Mouse (Mus musculus) left cerebral cortex, postnatal 14 days (tissue): Measurements from ENCODE around the gene Zfp872. TPM values are rescaled to one million over a fixed set of nuclear protein-coding genes. Genes with fewer than 3 reads are reported as not detected.
"Not testable (repeated sequence)": the region's sequence is repeated elsewhere in the genome, so short reads cannot be mapped to it uniquely, and the experiment has no call there.

Experiments used
- DNase-seq, 2 experiments: peaks; one replicate each; pipeline ENCODE4 v3.0.0; 2021 to 2022; ENCODE audit warnings: low spot score in 2 of 2, mixed read lengths in 1 of 2
- intact Hi-C: fragments of 180-260 bp; cut with DNase I; formaldehyde crosslinking; loops from one replicate; pipeline ENCODE4 v1.15.1; 2025
- total RNA-seq, 2 experiments: library from RNA; stranded (reverse); gene quantifications; 2 replicates each; pipeline ENCODE4 v1.2.3; 2021

The Zfp872 gene
- total RNA-seq, 2 experiments from 2014 or later = 0.24 TPM; not detected in 1

- DNase-seq = no peak
- intact Hi-C loops = no loop called here
Observed at GRCm38 (mm10) chr9:22165964-22166363, 21.9 kb upstream of the Zfp872 start.

DNA sequence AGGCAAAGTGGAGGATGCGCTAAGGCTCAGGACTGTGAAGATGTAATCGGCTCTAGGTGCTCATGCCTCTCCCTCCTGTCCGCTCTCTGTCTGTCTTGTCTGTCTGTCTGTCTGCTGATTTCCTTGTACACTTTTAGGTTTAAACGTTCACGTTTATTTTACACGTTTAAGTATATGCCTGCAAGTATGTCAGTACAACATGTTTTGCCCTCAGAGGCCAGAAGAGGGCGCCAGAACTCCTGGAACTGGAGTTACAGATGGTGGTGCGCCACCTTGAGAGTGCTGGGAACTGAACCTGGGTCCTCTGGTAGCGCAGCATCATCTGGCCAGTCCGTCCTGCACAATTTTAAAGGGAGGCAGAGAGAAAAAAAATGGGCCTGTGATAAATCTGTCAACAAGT is 21.2 kb upstream of the Zfp872 start:
- DNase-seq = no peak
- intact Hi-C loops = no loop called here

DNA sequence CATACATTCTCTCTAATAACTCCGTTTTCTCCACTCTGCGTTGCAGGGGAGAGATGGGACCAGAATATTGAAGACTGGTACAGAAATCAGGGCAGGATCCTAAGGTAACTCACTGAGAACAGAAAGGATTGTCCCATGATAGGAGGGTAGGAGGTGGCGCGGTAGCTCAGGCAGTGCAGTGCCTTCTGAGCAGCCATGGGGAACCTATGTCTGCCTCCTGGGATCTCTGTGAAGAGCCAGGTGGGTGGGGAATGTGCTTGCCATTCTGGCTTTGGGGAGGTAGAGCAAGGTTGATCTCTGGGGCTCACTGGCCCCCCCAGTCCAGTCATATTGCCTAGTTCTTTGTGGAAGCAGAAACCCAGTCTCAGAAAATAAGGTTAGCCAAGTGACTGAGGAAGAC is 20.1 kb upstream of the Zfp872 start:
- intact Hi-C loops = no loop called here
- no peak for DNase-seq

- DNase-seq = no peak
- intact Hi-C loops = no loop called here
Observed at GRCm38 (mm10) chr9:22169327-22169726, 18.6 kb upstream of the Zfp872 start.

- no peak for DNase-seq
- intact Hi-C loops = no loop called here
Observed at GRCm38 (mm10) chr9:22172318-22172717, 15.6 kb upstream of the Zfp872 start.

- DNase-seq = no peak
- intact Hi-C loops = no loop called here
Observed at GRCm38 (mm10) chr9:22196412-22196811, 8.5 kb downstream of the Zfp872 start.

DNA sequence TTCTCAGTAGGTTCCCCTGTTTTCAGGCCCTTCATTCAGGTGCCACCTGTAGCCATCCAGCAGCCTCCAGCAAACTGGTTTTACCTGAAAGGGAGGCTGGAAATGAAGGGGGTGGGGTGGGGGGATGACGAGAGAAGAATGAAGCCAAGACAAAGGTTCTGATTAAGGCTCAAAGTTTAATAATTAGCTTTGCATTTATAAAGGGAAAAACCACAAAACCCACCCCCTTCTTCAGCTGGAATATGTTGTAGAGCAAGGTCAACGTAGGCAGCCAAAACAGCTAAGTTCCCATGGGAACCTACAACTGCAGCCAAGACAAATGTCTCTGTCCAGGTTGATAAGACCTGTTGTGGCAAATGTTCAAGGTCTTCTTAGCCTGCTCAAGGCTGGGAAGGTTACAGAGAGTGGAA is 25.9 kb downstream of the Zfp872 start:
- no peak for DNase-seq
- intact Hi-C loops = no loop called here

GRCm38 (mm10) chr9:22214549-22214948 is 26.7 kb downstream of the Zfp872 start:
- intact Hi-C loops = no loop called here
- DNase-seq = no peak

DNA sequence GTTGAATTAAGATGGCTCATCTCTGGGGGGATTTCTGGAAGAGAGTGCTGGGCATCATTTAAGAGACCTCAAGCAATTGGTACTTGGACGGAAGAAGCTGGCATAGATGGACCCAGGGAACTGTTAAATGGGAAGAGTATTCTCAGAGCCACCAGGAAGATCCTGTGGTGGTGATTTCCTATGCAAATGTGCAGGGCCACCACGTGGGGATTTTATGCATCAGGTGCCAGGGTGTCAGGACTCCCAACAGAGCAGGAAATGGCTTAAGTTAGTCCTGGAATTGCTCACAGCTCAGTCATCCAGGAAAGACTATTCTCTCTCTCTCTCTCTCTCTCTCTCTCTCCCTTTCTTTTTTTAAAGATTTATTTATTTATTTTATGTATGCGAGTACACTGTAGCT is 28.8 kb downstream of the Zfp872 start:
- DNase-seq = no peak
- intact Hi-C loops = no loop called here

DNA sequence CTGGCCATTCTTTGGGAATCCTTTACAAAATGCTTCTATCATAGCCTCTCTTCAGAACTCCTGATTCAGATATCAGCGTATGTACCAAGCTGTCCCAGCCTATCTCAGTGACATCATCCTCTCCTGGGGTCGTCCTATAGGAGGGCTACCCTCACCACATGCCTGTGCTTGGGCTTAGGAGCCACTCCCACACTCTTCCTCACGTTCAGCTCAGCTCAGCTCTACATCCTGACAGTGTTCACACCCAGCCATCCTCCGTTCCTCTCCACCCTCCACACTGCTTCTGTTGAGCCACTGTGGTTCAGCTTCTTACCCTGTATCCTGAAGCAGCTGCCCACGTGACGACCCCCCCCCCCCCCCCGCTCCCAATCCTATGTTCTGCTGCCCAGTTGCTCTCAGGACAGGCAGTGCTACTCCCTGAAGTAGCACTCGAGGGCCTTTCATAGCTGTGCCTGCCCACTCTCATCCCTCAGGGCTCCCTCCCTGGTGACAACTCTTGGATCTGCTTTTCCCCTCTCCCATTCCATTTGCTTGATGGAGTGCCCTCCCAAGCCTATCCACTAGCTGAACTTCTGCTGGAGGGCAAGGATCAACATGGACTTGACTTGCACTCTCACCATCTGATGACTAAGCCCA is 30.1 kb downstream of the Zfp872 start:
- intact Hi-C loops = no loop called here
- no peak for DNase-seq

DNA sequence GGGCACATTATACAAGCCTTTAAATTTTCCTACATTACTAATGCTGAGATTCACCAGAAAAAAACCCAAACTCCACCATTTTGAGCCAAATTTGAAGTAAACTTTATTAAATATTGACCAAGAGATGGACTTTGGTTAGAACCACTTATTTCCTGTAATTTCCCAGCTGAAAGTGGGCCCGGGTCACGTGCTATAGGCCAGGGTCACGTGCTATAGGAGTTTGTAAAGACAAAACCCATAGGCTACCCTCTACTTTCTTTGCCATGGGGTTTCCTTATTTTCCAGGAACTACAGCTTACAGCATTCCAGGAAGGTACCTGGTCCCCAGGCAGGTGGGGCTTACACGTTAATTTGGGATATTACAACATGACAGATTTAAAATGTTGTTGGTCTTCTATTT is 36.2 kb downstream of the Zfp872 start:
- intact Hi-C loops = loop anchor here (2.0 kb wide), 1 partner anchor 67 kb away; the partner anchor contains the start of gene Pigyl

DNA sequence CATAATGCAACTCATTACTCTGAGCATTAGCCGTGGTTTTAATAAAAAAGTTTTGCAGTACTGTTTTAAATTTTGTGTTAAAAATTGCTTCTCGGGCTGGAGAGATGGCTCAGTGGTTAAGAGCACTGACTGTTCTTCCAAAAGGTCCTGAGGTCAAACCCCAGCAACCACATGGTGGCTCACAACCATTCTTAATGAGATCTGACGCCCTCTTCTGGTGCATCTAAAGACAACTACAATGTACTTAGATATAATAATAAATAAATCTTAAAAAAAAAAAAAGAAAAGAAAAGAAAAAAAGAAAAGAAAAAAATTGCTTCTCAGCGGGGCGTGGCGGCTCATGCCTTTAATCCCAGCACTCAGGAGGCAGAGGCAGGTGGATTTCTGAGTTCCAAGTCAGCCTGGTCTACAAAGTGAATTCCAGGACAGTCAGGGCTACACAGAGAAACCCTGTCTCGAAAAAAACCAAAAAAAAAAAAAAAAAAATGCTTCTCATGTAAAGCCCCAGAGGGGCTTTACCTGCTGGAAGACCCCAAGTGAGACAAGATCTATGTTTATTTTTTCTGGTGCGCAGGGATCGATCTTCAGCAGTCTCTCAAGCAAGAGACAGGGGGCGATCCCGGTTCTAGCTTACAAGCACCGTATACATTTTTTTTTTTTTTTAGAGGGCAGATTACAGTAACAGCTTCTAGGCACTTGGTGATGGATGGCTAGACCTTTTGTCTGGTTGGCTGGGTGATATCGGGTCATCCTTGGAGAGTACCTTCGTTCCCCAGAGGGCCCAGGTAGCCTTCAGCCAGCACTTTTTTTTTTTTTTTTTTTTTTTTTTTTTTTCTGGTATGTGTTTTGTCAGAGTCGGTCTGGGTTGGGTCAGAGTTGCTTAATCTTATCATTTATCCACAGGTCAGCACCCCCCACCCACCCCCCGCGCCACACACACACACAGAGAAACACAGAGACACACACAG is 36.9 kb downstream of the Zfp872 start:
- intact Hi-C loops = loop anchor here (2.0 kb wide), 1 partner anchor 68 kb away; the partner anchor contains the start of gene Pigyl
- DNase-seq = peak; percentile 13 to 38

More for the DNA sequence above, 36.2 kb downstream of the Zfp872 start:
- no peak for DNase-seq

- DNase-seq = peak; percentile 99 to 100
- intact Hi-C loops = loop anchor here (2.0 kb wide), 1 partner anchor 69 kb away; the partner anchor contains the start of gene Pigyl
Observed at GRCm38 (mm10) chr9:22225581-22226388, 37.9 kb downstream of the Zfp872 start, which contains the start of gene Zfp809. Gene Zfp809 (plus strand): TSS chr9:22225714.

DNA sequence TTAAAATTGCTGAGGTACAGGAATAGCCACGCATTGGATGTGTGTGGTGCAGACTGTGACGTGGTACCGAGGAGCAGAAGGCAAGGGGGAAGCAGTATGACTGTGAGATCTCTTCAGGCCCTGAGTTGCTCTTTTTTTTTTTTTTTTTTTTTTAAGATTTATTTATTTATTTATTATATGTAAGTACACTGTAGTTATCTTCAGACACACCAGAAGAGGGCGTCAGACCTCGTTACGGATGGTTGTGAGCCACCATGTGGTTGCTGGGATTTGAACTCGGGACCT is 38.4 kb downstream of the Zfp872 start:
- DNase-seq, intact Hi-C loops: not testable (repeated sequence)

GRCm38 (mm10) chr9:22226846-22227245 is 39.0 kb downstream of the Zfp872 start:
- intact Hi-C loops = no loop called here

GRCm38 (mm10) chr9:22229386-22230026 is 41.6 kb downstream of the Zfp872 start:
- no peak for DNase-seq
- intact Hi-C loops = loop anchor here (5.0 kb wide), 1 partner anchor 178 kb away; no protein-coding TSS in a partner anchor

More at GRCm38 (mm10) chr9:22226846-22227245, 39.0 kb downstream of the Zfp872 start:
- no peak for DNase-seq

DNA sequence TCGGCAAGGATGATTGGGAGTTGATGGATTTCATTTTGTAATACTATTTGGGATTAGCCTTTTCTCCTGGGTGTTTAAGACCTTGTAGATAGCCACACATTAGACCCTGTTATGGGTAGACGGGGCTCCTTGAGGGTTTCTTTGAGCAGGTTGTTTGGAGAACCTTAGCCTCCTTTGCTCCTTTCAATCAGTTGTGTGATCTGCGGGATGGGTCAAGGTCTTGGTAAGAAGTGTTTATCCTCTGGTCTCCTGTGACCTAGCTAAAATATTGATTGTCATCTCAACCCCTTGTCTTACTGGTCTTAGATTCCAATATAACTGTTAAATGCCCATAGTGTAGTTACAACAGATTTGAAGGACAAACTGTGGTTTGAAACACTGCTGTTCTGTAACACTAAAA is 42.2 kb downstream of the Zfp872 start:
- DNase-seq = no peak
- intact Hi-C loops = loop anchor here (5.0 kb wide), 1 partner anchor 177 kb away; no protein-coding TSS in a partner anchor

GRCm38 (mm10) chr9:22230556-22230955 is 42.7 kb downstream of the Zfp872 start:
- intact Hi-C loops = loop anchor here (5.0 kb wide), 1 partner anchor 177 kb away; no protein-coding TSS in a partner anchor
- DNase-seq = peak in 1 of 2 experiments; percentile 24

DNA sequence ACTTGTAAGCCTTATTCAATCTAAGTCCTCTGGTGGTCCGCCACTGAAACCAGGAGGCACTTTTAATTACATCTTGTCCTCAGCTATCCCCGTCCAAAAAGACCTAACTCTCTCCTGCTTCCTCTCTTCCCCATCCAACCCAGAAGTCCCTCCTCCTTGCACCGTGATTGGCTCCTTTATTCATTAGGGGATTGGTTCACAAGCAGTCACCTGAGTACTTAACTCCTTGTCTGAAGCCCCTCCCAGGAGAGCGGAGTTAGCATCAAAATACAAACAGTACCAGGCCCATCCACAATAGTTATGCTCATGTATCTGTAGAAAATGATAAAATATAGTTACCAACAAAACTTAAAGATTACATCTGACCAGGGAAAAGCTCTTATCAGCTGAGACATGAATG is 52.1 kb downstream of the Zfp872 start:
- DNase-seq = no peak
- intact Hi-C loops = no loop called here
